Mouse (Mus musculus) liver, adult (tissue): Measurements from ENCODE around the gene Dpagt1.
A peak's percentile ranks its signal among the peaks of the same experiment; 100 is the strongest.

Experiments used
- GATA4 ChIP-seq: IDR thresholded peaks from 2 replicates; pipeline ENCODE4 v1.6.1; 2014; ENCODE audit warnings: mild to moderate bottlenecking, low read length; ENCODE audit not compliant: insufficient replicate concordance

Gene Dpagt1

GRCm38 (mm10) chr9:44348546-44348945, 22.7 kb downstream of the Dpagt1 start:
- TF ChIP-seq GATA4, result no peak

DNA sequence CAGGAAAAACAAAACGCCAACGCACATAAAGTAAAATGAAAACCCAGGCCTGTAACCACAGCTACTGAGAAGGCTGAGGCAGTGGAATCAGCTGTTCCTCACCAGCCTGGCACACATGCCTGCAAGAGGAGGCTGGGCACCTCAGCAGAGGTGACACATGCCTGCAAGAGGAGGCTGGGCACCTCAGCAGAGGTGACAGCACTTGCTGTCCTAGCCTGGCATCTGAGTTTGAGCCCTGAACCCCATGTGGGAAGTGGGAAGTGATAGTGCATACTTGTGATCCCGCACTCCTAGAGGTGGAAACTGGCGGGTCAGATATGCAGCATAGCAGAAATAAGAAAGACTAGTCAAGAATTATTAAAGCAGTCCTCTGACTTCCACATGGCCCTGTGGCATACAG, 25.6 kb downstream of the Dpagt1 start:
- no peak for TF ChIP-seq GATA4

- no peak for TF ChIP-seq GATA4
Measured at GRCm38 (mm10) chr9:44352337-44352736, 26.5 kb downstream of the Dpagt1 start.

DNA sequence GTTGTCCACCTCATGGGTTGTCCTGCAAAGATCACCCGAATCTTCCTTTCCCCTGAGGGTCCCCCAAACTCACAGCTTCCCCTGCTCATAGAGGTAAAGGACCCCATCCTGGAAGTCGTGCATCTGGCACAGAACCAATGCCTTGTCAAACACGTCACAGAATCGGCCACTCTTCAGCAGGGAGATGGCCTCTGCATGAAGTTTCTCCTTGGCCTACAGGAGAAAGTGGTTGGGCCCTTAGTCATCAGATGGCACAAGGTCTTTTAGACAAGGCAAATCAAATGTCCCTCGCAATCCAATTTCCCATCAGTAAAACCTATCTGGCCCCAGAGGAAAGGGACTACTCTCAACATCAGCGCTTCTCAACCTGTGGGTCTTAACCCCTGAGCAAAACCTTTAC, 27.3 kb downstream of the Dpagt1 start:
- TF ChIP-seq GATA4, result no peak

- TF ChIP-seq GATA4, result no peak
Measured at GRCm38 (mm10) chr9:44357207-44357606, 31.4 kb downstream of the Dpagt1 start.

DNA sequence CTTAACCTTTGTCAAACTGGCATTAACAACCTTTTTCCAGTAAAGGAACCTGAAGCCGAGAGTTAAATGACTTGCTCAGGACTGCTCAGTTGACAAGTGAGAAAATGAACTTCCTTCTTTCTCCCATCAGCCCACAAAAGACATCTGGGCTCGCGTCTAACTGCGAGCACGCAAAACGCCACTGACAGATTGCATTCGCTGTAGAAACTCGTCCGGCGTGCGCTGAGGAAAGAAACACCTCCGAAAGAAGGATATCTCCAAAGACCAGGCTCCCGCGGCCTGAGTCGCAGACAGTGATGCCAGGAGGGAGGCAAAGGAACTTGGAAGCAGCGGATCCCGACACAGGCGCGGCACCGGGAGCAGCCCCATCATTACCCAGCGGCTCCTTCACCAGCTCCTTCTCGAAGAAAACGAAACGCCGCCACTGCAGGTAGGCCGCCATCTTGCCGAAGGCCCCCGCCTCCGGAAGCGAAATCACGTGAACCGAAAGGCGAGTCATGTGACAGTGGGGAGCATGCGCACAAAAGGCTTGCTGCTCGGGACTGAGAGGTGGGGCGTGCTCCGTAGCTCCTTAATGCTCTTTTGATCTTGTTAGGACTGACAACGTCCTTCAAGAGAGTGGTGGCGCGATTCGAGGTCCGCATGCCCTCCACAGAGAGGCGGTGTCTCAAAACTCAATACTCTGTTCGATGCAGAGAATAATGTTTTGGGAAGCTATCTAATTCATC, 35.5 kb downstream of the Dpagt1 start, which contains the start of gene Vps11:
Gene Vps11, minus strand, starts transcription at position 481 of the 728 bp plus-strand sequence.
- TF ChIP-seq GATA4, result peak; percentile 32; the same call in 1 of the 2 replicates

DNA sequence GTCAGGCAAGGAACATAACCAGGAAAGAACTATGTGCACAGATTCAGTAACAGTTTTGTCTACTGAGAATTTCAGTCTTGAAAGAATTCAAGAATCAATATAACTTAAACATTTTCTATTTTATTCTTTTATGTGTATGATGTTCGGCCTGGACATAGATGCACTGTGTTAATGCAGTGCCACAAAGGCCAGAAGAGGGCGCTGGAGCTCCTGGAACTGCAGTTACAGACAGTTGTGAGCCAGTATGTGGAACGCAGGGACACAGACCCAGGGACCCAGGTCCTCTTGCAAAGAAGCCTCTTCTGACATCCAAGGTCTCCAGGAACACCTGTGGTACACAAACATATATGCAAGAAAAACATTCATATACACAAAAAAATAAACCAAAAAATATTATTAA, 38.7 kb downstream of the Dpagt1 start:
- TF ChIP-seq GATA4, result no peak

DNA sequence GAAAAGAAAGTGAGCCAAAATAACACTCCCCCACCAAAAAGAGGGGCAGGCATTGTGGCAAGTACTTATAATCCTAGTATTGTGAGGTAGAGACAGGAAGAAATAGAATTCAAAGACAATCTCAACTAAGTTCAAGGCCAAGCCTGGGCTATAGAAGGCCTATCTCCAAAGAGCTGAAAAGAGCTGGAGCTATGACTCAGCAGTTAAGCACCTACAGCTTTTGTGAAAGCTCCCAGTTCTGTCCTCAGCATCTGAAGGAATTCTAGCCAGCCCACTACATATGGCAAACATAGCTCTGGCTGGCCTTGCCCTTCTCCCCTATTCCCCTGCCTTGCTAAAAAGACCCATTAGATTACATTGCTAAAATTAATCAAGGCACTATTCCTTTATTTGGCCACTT, 47.6 kb downstream of the Dpagt1 start:
- TF ChIP-seq GATA4, result no peak

GRCm38 (mm10) chr9:44376141-44376540, 50.3 kb downstream of the Dpagt1 start:
- no peak for TF ChIP-seq GATA4

DNA sequence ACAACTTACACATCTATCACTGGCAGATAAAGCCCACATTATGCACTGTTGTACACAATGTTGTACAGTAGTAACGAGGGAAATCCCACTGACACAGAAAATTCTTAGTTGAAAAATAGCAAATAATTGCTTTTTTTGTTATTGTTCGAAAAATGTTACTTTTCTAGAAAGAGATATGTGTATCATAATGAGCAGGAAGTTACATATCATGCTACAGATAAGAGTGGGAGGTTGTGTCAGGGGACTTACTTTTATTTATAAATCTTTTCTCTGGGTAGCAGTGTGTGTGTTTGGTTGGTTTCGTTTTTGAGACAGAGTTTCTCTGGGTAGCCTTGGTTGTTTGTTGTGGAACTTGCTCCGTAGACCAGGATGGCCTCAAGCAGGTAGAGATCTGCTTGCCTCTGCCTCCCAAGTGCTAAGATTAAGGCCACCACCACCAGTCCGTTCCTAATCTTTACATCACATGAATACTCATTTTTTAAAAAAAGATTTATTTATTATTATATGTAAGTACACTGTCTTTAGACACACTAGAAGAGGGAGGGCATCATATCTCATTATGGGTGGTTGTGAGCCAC, 52.4 kb downstream of the Dpagt1 start:
- no peak for TF ChIP-seq GATA4

DNA sequence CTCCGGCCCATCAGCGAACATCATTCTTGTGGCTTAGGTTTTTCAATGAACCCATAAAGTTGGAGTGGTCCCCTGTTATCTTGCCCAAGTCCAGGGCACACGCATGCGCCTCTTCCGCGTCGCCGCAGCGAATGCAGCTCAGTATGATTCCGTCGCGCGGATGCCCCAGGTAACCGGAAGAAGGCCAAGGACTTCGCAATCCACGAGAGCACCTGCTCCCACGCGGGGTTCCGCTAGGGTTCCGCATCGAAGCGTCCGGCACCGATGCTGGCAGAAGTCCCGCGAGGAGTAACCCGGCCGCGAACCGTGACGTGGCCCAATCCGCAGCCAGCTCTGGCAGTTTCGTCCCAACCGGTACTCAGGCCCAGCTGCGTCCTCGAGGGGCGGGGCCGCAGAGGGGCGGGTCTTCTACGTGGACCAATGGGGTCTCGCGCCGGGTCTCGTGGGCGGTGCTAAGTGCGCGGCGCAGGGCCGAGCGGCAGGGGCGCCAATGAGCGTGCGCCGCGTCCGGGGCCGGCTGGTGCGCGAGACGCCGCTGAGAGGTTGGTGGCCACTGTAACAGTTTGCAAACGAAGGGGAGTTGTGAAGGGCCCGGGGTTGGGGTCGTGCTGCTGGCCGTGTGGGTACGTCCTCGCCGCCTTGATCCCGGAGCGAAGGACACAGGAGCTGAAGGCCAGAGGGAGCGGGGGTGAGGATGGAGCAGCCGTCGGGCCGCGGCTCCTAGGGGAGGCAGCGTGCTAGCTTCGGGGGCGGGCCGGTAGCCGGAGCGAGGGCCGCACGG, 53.4 kb downstream of the Dpagt1 start, which contains the start of gene Hyou1:
Gene Hyou1, plus strand, starts transcription at position 437 of the 781 bp plus-strand sequence.
- peak; percentile 76; the same call in 1 of the 2 replicates for TF ChIP-seq GATA4

- no peak for TF ChIP-seq GATA4
Measured at GRCm38 (mm10) chr9:44379862-44380261, 54.0 kb downstream of the Dpagt1 start.
